Mouse (Mus musculus) gastrocnemius, adult 18-20 months (tissue): ENCODE data around the gene Ifnar1. TPM values are rescaled to one million over a fixed set of nuclear protein-coding genes. Genes with fewer than 3 reads are reported as not detected.

Experiments
- DNase-seq: peaks from one replicate; pipeline ENCODE4 v3.0.0; 2021; ENCODE audit warnings: low spot score
- microRNA-seq: library from miRNA; unstranded; fragments of <30 nt; microRNA quantifications from one replicate; pipeline ENCODE4 v1.2.0, GENCODE M21; 2021
- total RNA-seq, 2 experiments: library from RNA; stranded (reverse); gene quantifications; 2 replicates each; pipeline ENCODE4 v1.2.3; 2021

Gene Ifnar1
- total RNA-seq, 2 experiments from 2014 or later = 9.8 to 12.2 TPM

DNA sequence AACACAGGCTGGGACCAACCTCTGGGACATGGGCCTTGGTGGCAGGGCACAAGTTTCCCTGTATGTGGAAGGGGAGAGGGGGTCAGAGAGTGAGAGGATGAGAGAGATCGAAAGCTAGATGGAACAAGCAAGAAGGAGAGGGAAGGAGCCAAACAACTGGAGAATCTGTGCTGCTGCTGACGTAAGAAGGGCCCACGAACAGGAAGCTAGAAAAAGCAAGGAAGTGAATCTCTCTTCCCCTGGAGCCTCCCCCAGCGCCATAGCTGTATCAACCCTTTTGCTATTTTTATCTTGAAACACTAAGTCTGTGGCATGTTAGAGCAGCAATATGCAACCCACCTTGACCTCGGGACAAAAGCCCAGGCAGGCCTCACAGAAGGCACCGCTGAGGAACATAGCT, 53.0 kb downstream of the Ifnar1 start:
- no peak for DNase-seq

- no peak for DNase-seq
Observed at GRCm38 (mm10) chr16:91538513-91538912, 53.5 kb downstream of the Ifnar1 start.

GRCm38 (mm10) chr16:91541573-91542081, 56.6 kb downstream of the Ifnar1 start:
- no peak for DNase-seq

GRCm38 (mm10) chr16:91543619-91544018, 58.6 kb downstream of the Ifnar1 start:
- no peak for DNase-seq

DNA sequence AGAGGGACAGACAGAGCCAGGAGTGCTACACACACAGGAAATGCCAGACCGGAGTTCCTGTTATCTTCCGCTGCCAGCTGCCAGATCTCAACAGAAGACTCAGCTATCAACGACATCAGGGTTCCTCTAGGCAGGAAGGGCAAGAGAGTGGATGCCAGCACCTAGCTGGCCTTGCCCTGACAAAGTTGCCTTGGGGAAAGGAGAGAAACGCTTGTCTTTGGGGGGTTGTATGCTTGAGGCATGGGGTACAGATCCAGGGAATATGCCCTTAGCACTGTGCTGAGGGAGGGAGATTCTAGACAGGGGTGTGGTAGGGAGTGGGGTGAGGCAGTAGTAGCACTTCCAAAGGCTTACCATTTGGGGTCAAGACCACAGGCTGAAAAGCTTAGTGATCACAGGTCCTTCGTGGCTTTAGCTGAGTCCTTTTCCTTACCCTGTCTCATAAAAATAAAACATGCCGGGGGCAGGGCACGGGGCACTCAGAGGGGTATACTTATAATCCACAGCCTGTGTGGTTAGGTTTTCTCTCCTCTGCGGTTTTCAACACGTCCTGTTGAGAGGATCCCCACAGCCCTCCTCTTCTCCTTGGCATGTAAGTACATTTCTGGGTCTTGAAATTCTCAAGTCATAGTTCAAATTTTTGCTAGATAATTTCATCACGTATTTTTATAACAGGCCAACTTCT, 60.7 kb downstream of the Ifnar1 start:
- DNase-seq = no peak

GRCm38 (mm10) chr16:91546391-91546835, 61.4 kb downstream of the Ifnar1 start:
- DNase-seq = peak; percentile 32

DNA sequence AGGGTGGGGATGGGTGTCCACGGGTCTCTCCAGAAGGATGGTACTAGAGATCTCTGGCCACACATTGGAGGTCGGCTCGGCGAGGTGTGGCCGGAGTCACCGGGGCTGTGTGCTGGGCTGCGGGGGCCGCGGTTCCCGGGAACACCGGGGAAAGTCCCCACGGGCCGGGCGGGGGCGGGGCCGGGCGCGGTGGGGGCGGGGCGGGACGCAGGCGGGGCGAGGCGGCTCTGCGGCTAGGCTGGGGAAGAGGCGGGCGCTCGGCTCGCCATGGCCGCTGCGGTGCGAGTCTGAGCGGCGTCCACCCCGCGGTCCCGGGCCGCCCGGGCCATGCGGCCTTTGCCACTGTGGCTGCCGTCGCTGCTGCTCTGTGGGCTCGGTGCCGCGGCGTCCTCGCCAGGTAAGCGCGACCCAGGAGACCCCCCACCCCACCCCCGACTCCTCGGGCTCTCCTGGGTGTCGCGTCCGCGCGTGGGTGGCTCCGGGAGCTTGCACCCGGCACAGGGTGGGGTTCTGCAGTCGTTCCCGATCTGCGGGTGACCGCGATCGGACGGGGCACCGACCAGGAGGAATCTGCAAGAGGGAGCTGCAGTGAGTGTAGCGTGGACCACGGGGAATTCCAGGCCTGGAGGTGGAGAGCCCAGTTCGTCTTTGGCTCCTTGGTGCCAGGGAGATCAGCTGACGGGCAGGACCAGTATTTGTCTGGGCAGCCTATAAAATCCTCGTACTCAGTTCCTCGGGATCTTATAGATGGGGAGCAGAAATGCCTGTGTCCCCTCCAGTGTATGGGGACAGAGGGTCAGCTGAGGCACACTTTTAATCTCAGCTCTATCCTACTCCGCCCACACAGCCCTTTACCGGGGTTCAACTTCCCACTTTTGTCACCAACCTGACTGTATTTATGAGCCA, 62.1 kb downstream of the Ifnar1 start, which contains the start of gene Ifngr2:
TSS of gene Ifngr2 (plus strand) at position 237 of the 906 bp plus-strand sequence.
- DNase-seq = peak; percentile 55

GRCm38 (mm10) chr16:91547974-91548373, 62.9 kb downstream of the Ifnar1 start:
- no peak for DNase-seq

DNA sequence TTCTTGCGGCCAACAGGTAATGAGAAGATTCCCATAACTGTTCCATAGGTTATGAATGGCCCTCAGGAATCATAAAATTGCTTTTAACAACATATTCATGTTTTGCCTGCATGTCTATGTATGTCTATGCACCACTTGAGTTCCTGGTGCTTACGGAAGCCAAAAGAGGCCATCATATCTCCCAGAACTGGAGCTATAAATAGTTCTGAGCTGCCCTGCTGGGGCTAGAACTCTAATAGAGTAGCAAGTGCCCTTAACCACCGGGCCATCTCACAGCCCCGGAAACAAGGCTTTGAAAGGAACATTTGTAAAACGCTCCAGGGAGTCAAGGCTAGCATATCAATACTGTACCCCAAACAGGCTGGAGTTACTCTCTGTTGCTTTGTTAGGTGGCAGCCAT, 63.5 kb downstream of the Ifnar1 start:
- no peak for DNase-seq

DNA sequence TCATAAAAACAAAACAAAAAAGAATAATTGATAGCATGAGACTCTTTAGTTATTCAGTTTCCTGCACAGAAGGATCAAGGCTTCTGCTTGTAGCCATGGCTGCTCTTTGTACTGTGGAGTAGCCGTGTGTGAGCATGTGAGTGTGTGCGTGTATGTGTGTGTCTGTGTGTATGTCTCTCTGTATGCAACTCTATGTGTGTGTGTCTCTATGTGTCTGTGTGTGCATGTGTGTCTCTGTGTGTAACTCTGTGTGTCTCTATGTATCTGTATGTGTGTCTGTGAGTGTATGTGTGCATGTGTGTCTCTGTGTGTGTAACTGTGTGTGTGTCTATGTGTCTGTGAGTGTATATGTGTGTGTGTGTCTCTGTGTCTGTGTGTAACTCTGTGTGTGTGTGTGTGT, 64.0 kb downstream of the Ifnar1 start:
- DNase-seq = no peak

GRCm38 (mm10) chr16:91549616-91550015, 64.6 kb downstream of the Ifnar1 start:
- no peak for DNase-seq

DNA sequence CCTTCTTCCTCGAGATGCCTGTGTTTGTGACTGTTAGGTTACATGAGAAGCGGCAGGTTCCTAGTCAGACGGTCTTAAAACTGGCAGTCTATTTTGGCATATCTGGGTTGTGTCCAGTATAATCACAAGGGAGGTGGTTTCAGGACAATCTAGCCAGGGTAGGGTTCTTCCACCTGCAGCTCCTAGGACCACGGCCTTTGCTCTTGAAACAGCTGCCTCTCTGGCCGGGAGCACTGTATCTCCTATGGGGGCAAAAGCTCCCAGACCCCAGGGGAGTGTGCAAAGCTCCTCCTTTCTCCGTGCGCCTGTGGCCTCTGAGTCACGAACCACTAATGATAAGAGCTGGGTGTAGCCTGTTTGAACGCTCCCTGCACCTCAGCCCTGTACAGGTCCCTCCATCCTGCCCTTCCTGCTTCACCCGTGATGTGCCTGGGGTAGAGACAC, 66.1 kb downstream of the Ifnar1 start:
- peak; percentile 46 for DNase-seq

- no peak for DNase-seq
Observed at GRCm38 (mm10) chr16:91552072-91552471, 67.0 kb downstream of the Ifnar1 start.

GRCm38 (mm10) chr16:91553625-91554024, 68.6 kb downstream of the Ifnar1 start:
- no peak for DNase-seq

DNA sequence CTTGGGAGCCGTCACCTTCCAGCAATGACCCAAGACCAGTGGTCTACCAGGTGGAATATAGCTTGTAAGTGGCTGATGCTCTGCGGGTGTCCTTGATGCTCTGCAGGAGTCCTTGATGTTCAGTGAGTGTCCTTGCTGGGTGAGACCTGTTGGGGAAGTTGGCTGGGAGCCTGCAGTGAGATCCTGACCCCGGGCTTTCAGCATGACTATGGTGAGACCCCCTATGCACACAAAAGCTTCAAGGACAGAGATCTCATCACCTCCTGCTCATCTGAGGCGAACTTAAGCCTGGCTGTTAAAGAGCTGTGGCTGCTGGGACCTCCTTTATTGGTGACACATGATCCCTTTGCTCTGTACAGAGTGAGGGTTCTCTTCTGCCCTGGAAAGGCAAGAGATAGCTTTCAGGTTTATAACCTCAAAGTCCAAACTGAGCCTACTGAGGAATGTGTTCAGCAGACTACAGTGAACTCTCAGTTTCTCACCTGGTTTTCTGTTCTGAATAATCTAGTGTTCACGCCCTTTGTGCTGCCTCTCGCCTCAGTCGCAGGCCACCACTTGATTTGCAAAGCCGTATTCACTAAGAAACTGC, 70.1 kb downstream of the Ifnar1 start:
- no peak for DNase-seq

DNA sequence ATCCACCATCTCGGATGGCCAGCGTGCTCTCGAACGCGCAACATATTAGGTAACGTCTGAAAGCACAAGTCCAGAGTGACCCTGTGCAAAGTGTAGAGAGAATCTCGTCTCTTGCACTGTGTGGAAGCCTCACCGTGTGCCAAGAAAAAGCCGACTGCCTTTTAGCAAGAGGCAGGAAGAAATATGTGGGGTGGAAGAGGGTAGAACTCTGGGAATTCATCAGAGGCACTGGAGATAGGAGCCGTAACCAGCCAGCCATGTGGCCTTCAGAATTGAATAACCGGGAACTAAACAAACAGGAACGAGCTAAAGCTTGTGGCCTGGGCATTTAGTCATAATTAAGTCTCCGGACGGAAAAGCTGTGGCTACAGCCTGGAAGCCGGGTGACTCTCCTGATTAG, 71.6 kb downstream of the Ifnar1 start:
- no peak for DNase-seq

Small RNA genes lying within 50 kb of the gene (microRNA-seq; reads per million reads assigned to microRNA genes)
- not detected for gene Mir6367

Other genes with a start within 250 kb of the Ifnar1 start
- not detected for gene Olig1, start 215.5 kb upstream of the Ifnar1 start, total RNA-seq
- gene Ifnar2, start 112.5 kb upstream of the Ifnar1 start, total RNA-seq = 1 to 10 TPM; 4.7 to 6.0 TPM
- gene Gm21970, start 93.5 kb upstream of the Ifnar1 start, total RNA-seq = not detected
- 1 to 10 TPM; 4.2 to 6.6 TPM for gene Il10rb, start 79.1 kb upstream of the Ifnar1 start, total RNA-seq
- 10 to 100 TPM; 52.7 to 61.5 TPM for gene Ifngr2, start 61.8 kb downstream of the Ifnar1 start, total RNA-seq
- 10 to 100 TPM; 13.1 to 15.1 TPM for gene Tmem50b, start 112.6 kb downstream of the Ifnar1 start, total RNA-seq
- gene Dnajc28, start 133.8 kb downstream of the Ifnar1 start, total RNA-seq = 10 to 100 TPM; 19.8 to 20.5 TPM
- 10 to 100 TPM; 60.8 to 64.6 TPM for gene Gart, start 161.7 kb downstream of the Ifnar1 start, total RNA-seq
- gene Son, start 162.3 kb downstream of the Ifnar1 start, total RNA-seq = 10 to 100 TPM; 92.4 to 97.4 TPM
- gene Donson, start 203.5 kb downstream of the Ifnar1 start, total RNA-seq = 1 to 10 TPM; 1.1 TPM
- gene Cryzl1, start 243.7 kb downstream of the Ifnar1 start, total RNA-seq = 10 to 100 TPM; 11.4 to 15.6 TPM
- 10 to 100 TPM; 62.8 to 63.5 TPM for gene Itsn1, start 244.0 kb downstream of the Ifnar1 start, total RNA-seq